Mouse (Mus musculus): ENCODE results near the gene Itga1.

Gene Itga1

GRCm38 (mm10) chr13:115101355-115102191 is at the start of gene Itga1, which contains the start of gene Gm49395:
Itga1 (minus strand) TSS chr13:115101964.
Gm49395 (minus strand) TSS chr13:115101921.
- Histone ChIP-seq H3K4me1 (replicated peaks; ENCODE audit: low read depth, low read length) (peaks cover 32% of the 10 kb centered on the region), H3K9me3 (ENCODE audit: low read length) (peaks cover 15% of the 10 kb centered on the region), H3K27me3 (ENCODE audit: insufficient read depth, low read length) (peaks cover 53% of the 10 kb centered on the region), H3K4me3 (replicated peaks; ENCODE audit: low read length) (peak within 1 kb of the TSS; percentile 79), H3K36me3 (ENCODE audit: insufficient read depth, low read length) (no peaks in the 10 kb centered on the region)
- TF ChIP-seq NANOG (IDR thresholded peaks at IDR 0.05; ENCODE audit: borderline replicate concordance, low read length), result no peak

DNA sequence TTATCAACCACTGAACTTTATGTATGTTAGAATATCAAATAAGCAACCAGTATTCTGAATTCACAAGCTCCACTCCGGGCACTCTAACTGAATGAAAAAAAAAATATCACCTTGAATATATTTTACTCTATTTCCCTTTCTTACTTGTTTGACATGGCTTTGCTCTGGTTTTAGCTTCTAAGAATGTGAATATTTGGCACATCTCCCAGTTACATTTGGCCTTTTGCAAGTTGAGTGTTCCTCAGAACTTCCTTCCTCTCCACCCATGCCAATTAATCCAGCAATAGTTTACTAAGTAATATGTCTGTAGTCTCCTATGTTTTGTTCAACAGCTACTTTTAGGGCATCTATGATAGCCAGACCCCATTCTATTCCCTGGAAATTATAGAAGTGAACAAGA is 48.8 kb upstream of the Itga1 start:
- Histone ChIP-seq H3K36me3 (ENCODE audit: insufficient read depth, low read length) (no peaks in the 10 kb centered on the region), H3K4me3 (replicated peaks; ENCODE audit: low read length) (no peak overlapping the region), H3K9me3 (ENCODE audit: low read length) (no peaks in the 10 kb centered on the region), H3K27me3 (ENCODE audit: insufficient read depth, low read length) (no peaks in the 10 kb centered on the region), H3K4me1 (replicated peaks; ENCODE audit: low read depth, low read length) (no peaks in the 10 kb centered on the region)
- TF ChIP-seq NANOG (IDR thresholded peaks at IDR 0.05; ENCODE audit: borderline replicate concordance, low read length), result no peak
- no peak for TF ChIP-seq CTCF (conservative IDR thresholded peaks at IDR 0.05; ENCODE audit: low read length)
- TF ChIP-seq POU5F1 (IDR thresholded peaks at IDR 0.05; ENCODE audit: borderline replicate concordance, low read length), result no peak

- Histone ChIP-seq H3K9me3 (ENCODE audit: low read length) (no peaks in the 10 kb centered on the region), H3K36me3 (ENCODE audit: insufficient read depth, low read length) (no peaks in the 10 kb centered on the region), H3K27me3 (ENCODE audit: insufficient read depth, low read length) (no peaks in the 10 kb centered on the region), H3K4me1 (replicated peaks; ENCODE audit: low read depth, low read length) (no peaks in the 10 kb centered on the region), H3K4me3 (replicated peaks; ENCODE audit: low read length) (no peak overlapping the region)
- TF ChIP-seq NANOG (IDR thresholded peaks at IDR 0.05; ENCODE audit: borderline replicate concordance, low read length), result no peak
- no peak for TF ChIP-seq CTCF (conservative IDR thresholded peaks at IDR 0.05; ENCODE audit: low read length)
- no peak for TF ChIP-seq POU5F1 (IDR thresholded peaks at IDR 0.05; ENCODE audit: borderline replicate concordance, low read length)
Observed at GRCm38 (mm10) chr13:115149849-115150248, 48.1 kb upstream of the Itga1 start.

GRCm38 (mm10) chr13:115143575-115143974 is 41.8 kb upstream of the Itga1 start:
- H3K4me1 ChIP-seq (replicated peaks; ENCODE audit: low read depth, low read length), result no peaks in the 10 kb centered on the region
- H3K4me3 ChIP-seq (replicated peaks; ENCODE audit: low read length), result no peak overlapping the region
- TF ChIP-seq NANOG (IDR thresholded peaks at IDR 0.05; ENCODE audit: borderline replicate concordance, low read length) (no peak), POU5F1 (IDR thresholded peaks at IDR 0.05; ENCODE audit: borderline replicate concordance, low read length) (no peak), CTCF (conservative IDR thresholded peaks at IDR 0.05; ENCODE audit: low read length) (no peak)
- no peaks in the 10 kb centered on the region for H3K36me3 ChIP-seq (ENCODE audit: insufficient read depth, low read length)
- no peaks in the 10 kb centered on the region for H3K27me3 ChIP-seq (ENCODE audit: insufficient read depth, low read length)
- no peaks in the 10 kb centered on the region for H3K9me3 ChIP-seq (ENCODE audit: low read length)

DNA sequence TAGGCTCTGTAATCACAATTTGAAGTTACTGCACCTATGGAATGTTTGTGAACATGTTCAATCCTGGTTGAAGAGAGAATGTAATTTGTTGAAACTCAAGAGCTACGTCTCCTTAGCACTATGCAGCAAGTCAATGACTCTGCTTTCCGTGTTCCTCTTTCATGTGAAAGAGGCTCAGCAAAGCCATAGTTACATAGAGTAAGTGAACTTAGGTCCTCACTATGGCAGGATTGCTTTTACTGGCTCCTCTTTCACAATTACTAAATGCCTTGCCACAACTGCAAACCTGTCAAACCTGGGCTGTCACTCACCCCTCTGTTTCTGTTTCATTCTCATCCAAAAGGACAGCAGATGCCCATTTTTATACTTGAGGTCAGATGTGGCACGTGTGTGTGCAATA is 40.3 kb upstream of the Itga1 start:
- TF ChIP-seq NANOG (IDR thresholded peaks at IDR 0.05; ENCODE audit: borderline replicate concordance, low read length), result no peak
- no peak for TF ChIP-seq POU5F1 (IDR thresholded peaks at IDR 0.05; ENCODE audit: borderline replicate concordance, low read length)
- no peak for TF ChIP-seq CTCF (conservative IDR thresholded peaks at IDR 0.05; ENCODE audit: low read length)
- Histone ChIP-seq H3K27me3 (ENCODE audit: insufficient read depth, low read length) (0 out of 2 replicates have a peak, but pooled peaks cover 4% of the 10 kb centered on the region), H3K36me3 (ENCODE audit: insufficient read depth, low read length) (no peaks in the 10 kb centered on the region), H3K4me3 (replicated peaks; ENCODE audit: low read length) (no peak overlapping the region), H3K9me3 (ENCODE audit: low read length) (no peaks in the 10 kb centered on the region), H3K4me1 (replicated peaks; ENCODE audit: low read depth, low read length) (no peaks in the 10 kb centered on the region)

- TF ChIP-seq POU5F1 (IDR thresholded peaks at IDR 0.05; ENCODE audit: borderline replicate concordance, low read length) (no peak), CTCF (conservative IDR thresholded peaks at IDR 0.05; ENCODE audit: low read length) (no peak), NANOG (IDR thresholded peaks at IDR 0.05; ENCODE audit: borderline replicate concordance, low read length) (no peak)
- Histone ChIP-seq H3K27me3 (ENCODE audit: insufficient read depth, low read length) (0 out of 2 replicates have a peak, but pooled peaks cover 4% of the 10 kb centered on the region), H3K36me3 (ENCODE audit: insufficient read depth, low read length) (no peaks in the 10 kb centered on the region), H3K9me3 (ENCODE audit: low read length) (no peaks in the 10 kb centered on the region), H3K4me3 (replicated peaks; ENCODE audit: low read length) (no peak overlapping the region), H3K4me1 (replicated peaks; ENCODE audit: low read depth, low read length) (no peaks in the 10 kb centered on the region)
Observed at GRCm38 (mm10) chr13:115138513-115138912, 36.7 kb upstream of the Itga1 start.

DNA sequence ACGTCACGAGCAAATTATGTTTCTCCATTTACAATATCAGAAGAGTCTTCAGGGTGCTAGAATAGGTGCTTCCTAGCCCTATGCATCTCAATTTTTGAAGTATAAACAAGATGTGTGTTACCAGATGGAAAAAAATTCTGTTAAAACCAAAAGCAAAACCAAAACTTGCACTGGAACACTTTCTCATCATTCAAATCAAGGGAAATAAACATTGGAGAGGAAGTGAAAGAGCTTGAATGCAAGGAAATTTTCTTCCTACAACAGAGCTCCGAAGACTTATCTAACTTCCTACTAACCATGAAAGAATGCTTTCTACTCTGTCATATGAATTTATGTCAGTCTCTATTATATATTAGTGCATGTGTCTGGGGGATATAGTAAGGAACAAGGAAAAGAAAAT is 35.0 kb upstream of the Itga1 start:
- TF ChIP-seq CTCF (conservative IDR thresholded peaks at IDR 0.05; ENCODE audit: low read length) (no peak), POU5F1 (IDR thresholded peaks at IDR 0.05; ENCODE audit: borderline replicate concordance, low read length) (no peak), NANOG (IDR thresholded peaks at IDR 0.05; ENCODE audit: borderline replicate concordance, low read length) (no peak)
- Histone ChIP-seq H3K4me3 (replicated peaks; ENCODE audit: low read length) (no peak overlapping the region), H3K36me3 (ENCODE audit: insufficient read depth, low read length) (no peaks in the 10 kb centered on the region), H3K9me3 (ENCODE audit: low read length) (no peaks in the 10 kb centered on the region), H3K4me1 (replicated peaks; ENCODE audit: low read depth, low read length) (peaks cover 4% of the 10 kb centered on the region; the same call in 1 of the 2 replicates), H3K27me3 (ENCODE audit: insufficient read depth, low read length) (0 out of 2 replicates have a peak, but pooled peaks cover 4% of the 10 kb centered on the region)

DNA sequence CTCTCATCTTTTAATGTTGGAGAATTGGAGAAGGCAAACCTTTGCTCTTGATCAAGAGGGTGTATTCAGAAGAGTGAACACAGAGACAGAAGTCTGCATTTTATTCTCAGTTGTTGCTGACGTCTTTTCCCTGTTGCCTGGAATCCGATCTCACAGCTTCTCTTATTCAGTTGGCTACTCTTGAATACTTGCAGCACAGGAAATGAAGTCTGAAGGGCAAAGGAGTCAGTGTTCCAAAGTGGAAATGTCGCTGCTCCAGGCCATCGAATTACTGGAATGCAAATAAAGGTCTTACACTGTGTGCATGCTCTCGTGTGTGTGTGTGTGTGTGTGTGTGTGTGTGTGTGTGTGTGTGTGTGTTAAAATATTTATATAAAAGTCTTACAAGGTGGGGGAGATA is 30.7 kb upstream of the Itga1 start:
- H3K9me3 ChIP-seq (ENCODE audit: low read length), result no peaks in the 10 kb centered on the region
- no peak overlapping the region for H3K4me3 ChIP-seq (replicated peaks; ENCODE audit: low read length)
- TF ChIP-seq CTCF (conservative IDR thresholded peaks at IDR 0.05; ENCODE audit: low read length), result no peak
- no peak for TF ChIP-seq NANOG (IDR thresholded peaks at IDR 0.05; ENCODE audit: borderline replicate concordance, low read length)
- no peak for TF ChIP-seq POU5F1 (IDR thresholded peaks at IDR 0.05; ENCODE audit: borderline replicate concordance, low read length)
- H3K27me3 ChIP-seq (ENCODE audit: insufficient read depth, low read length), result no peaks in the 10 kb centered on the region
- no peaks in the 10 kb centered on the region for H3K36me3 ChIP-seq (ENCODE audit: insufficient read depth, low read length)
- H3K4me1 ChIP-seq (replicated peaks; ENCODE audit: low read depth, low read length), result peaks cover 4% of the 10 kb centered on the region; the same call in 1 of the 2 replicates
